Mouse (Mus musculus) forebrain, embryonic 12.5 days (tissue): ENCODE data around the gene Sumo1. TPM values are rescaled to one million over a fixed set of nuclear protein-coding genes. Genes with fewer than 3 reads are reported as not detected.
"Not testable (repeated sequence)": the region's sequence is repeated elsewhere in the genome, so short reads cannot be mapped to it uniquely, and the experiment has no call there.

ENCODE experiments used
- ATAC-seq: fragments of 200-750 bp; cut with Nextera tagmentation; 2 replicates; pipeline ENCODE4 v1.8.0; 2017; ENCODE audit warnings: moderate TSS enrichment; ENCODE audit not compliant: low FRiP score
- H3K27ac ChIP-seq: fragments of 300-500 bp; sonication (generic); 2 replicates; pipeline ENCODE4 v1.5.1; 2016; ENCODE audit warnings: mild to moderate bottlenecking
- H3K27me3 ChIP-seq: fragments of 300-500 bp; sonication (generic); 2 replicates; pipeline ENCODE4 v1.6.1; 2016; ENCODE audit warnings: mild to moderate bottlenecking
- H3K36me3 ChIP-seq: fragments of 300-500 bp; sonication (generic); replicated peaks from 2 replicates; pipeline ENCODE4 v1.6.1; 2016; ENCODE audit warnings: mild to moderate bottlenecking
- H3K4me1 ChIP-seq: fragments of 300-500 bp; sonication (generic); 2 replicates; pipeline ENCODE4 v1.6.1; 2016
- H3K4me2 ChIP-seq: fragments of 300-500 bp; sonication (generic); 2 replicates; pipeline ENCODE4 v1.6.1; 2016; ENCODE audit warnings: mild to moderate bottlenecking, moderate library complexity
- H3K4me3 ChIP-seq: fragments of 300-500 bp; sonication (generic); replicated peaks from 2 replicates; pipeline ENCODE4 v1.5.1; 2016; ENCODE audit warnings: mild to moderate bottlenecking
- H3K9ac ChIP-seq: fragments of 300-500 bp; sonication (generic); 2 replicates; pipeline ENCODE4 v1.6.1; 2016; ENCODE audit warnings: mild to moderate bottlenecking
- H3K9me3 ChIP-seq: fragments of 300-500 bp; sonication (generic); 2 replicates; pipeline ENCODE4 v1.6.1; 2016
- WGBS: fragments of 180-500 bp; shearing (Covaris S2); methylation state at CpG from one replicate; pipeline ENCODE4 v1.1.7; 2016; 5-methylcytosine and 5-hydroxymethylcytosine counted together
- polyA plus RNA-seq: library from polyadenylated mRNA; unstranded; fragments of >200 nt; fragmentation: Nextera tagmentation; extraction: Ambion mirVana; gene quantifications from 2 replicates; pipeline ENCODE4 v1.2.1, GENCODE M21; 2016

The Sumo1 gene
- polyA plus RNA-seq, 1 experiment from 2014 or later: 515 TPM

DNA sequence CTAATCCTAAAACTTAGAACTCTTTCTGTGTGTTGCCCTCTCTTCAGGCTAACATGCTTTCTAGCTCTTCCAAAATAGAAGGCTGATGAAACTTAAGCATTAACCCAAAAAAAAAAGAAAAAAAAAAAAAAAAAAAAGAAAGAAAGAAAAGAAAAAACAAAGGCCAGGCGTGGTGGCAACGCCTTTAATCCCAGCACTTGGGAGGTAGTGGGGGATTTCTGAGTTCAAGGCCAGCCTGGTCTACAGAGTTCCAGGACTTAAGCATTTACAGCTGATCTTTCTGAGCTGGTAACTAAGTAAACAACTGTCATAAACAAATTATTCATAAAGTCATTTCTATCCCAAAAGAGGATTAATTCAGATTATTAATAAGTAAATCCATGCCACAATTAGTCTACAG is 1.8 kb downstream of the Sumo1 start:
- H3K4me1 ChIP-seq: peaks cover 20% of the 10 kb centered on the region
- H3K4me2 ChIP-seq: peak overlapping the region; percentile 83; the same call in 1 of the 2 replicates
- H3K27ac ChIP-seq: no peak overlapping the region
- no peak overlapping the region for H3K4me3 ChIP-seq
- H3K9ac ChIP-seq: no peak overlapping the region
- no peaks in the 10 kb centered on the region for H3K27me3 ChIP-seq
- ATAC-seq: no peak
- no peaks in the 10 kb centered on the region for H3K9me3 ChIP-seq
- WGBS: 80% methylated on average over 2 of the region's 2 CpGs
- peaks cover 4% of the 10 kb centered on the region; the same call in 1 of the 2 replicates for H3K36me3 ChIP-seq

DNA sequence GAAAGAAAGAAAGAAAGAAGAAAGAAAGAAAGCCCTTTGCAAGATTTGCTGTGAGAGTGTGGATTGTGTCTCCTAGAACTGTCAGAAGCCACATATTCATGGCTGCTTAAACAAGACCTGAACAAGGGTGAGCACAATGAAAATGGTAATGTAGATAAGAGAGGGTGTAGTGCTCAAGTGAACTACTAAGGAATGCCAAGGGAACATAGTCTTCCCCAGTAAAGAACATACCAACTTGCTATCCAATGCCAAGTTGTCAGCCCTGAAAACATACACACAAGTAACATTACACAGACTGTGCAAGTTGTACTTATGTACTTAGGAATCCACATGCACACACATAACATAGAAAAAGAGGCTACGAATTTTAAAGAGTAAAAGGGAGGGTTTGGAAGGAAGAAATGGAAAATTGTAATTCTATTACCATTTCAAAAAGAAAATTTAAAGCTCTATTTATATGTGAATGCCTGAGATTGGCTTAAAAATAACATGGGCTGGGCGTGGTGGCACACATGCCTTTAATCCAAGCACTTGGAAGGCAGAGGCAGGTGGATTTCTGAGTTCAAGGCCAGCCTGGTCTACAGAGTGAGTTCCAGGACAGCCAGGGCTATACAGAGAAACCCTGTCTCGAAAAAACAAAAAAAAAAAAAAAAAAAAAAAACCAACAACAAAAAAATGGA is 7.0 kb downstream of the Sumo1 start:
- Histone ChIP-seq H3K9me3 (no peaks in the 10 kb centered on the region), H3K4me2 (no peak overlapping the region), H3K4me3 (no peak overlapping the region), H3K9ac (no peak overlapping the region), H3K4me1 (peaks cover 6% of the 10 kb centered on the region), H3K27me3 (no peaks in the 10 kb centered on the region), H3K36me3 (no peaks in the 10 kb centered on the region; the same call in 1 of the 2 replicates), H3K27ac (no peak overlapping the region)
- WGBS: 81% methylated on average over 3 of the region's 3 CpGs
- no peak for ATAC-seq

DNA sequence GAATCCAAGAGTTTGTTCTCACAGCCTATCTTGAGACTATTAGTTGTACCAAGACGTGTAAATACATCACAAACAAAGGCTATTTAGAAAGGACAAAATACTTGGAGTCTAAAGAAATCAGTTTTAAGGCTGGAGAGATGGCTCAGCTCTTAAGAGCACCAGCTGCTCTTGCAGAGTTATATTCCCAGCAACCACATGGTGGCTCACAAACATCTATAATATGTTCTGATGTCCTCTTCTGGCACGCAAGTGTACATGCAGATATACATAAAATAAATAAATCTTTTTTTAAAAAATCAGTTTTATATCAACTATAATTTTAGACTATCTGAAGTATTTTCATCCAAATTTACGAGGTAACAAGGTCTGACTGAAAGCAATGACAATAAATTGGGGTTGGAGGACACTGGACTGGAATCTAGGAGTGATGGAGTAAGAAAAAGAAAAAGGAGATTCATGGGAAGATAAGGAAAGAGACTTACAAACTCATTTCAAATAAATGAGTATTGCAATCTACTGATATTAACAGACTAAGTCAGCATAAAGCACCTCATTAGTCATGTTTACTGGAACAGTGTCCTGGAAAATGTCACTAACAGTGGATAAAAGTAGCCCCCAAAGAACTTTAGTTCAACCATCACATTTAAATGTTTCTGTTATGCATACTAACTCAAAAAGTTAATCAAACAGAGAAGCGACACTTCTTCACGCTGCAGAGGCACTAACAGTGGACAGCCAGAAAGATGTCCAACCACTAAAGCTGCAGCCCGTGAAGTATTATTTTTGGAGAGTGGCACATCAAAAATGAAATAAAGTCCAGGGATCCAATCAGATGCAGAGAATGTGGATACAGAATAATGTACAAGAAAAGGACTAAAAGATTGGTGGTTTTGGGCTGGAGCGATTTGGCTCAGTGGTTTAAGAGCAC is 14.1 kb downstream of the Sumo1 start:
- Histone ChIP-seq H3K9me3 (no peaks in the 10 kb centered on the region), H3K4me3 (no peak overlapping the region), H3K27me3 (no peaks in the 10 kb centered on the region), H3K4me2 (no peak overlapping the region), H3K36me3 (peaks cover 22% of the 10 kb centered on the region), H3K4me1 (no peaks in the 10 kb centered on the region), H3K27ac (no peak overlapping the region), H3K9ac (no peak overlapping the region)
- 92% methylated on average over 7 of the region's 7 CpGs for WGBS
- ATAC-seq: no peak

DNA sequence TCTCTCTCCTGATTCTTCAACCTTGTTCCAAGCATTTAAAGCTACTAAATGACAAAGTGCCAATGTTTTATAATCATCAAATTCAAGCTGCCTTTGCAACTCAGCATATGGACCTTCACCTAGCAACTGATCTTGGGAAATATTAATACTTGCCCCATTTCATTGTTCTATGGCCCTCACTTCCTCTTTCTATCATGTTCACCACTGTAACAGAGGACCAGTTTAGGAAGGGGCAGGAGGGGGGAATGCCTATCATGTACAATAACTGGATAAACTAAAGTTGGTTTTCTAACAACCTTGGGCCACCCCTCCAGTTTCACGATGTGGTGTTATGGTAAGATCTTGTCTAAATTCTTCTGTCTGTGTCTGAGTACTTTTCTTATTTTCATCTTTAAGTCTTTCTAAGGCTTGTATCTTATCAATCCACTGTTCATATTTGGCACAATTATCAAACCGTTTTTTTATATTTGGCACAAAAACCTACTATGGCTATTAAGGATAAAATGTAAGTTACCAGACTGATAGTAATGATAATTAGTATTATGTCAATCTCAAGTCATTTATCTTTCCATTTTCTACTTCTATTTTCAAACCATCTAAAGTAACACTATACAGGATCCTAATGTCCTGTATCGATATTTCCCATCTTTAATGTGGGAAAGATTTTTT is 17.3 kb downstream of the Sumo1 start:
- Histone ChIP-seq H3K27ac (no peak overlapping the region), H3K27me3 (no peaks in the 10 kb centered on the region), H3K36me3 (peaks cover 39% of the 10 kb centered on the region), H3K9ac (no peak overlapping the region), H3K4me1 (no peaks in the 10 kb centered on the region), H3K9me3 (no peaks in the 10 kb centered on the region), H3K4me2 (no peak overlapping the region), H3K4me3 (no peak overlapping the region)
- ATAC-seq: no peak
- 95% methylated on average over 3 of the region's 3 CpGs for WGBS

DNA sequence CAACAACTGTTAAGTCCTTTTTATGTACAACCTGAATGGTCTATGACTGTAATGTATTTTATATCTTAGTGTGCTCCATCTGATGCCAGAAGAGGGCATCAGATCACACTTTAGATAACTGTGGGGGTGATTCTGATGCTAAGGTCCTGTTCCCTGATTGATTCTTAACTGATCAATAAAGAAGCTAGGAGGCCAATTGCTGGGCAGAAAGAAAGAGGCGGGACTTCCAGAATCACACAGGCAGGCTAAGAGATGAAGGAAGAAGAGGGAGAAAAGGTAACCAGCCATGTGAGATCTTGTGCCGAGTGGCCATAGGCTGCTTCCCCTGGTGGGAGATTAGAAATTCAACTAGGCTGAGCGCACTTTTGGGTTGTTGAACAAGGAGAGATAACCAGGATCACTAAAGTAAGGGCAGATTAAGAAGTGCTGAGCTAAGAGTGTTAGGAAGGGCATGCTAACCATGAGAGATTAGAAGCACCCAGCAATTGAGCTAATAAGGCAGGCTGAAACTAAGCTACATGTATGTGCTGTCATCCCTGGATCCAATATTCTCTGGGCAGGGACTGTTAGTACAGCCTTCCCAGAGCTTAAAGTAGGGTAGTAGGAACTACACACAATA is 19.3 kb downstream of the Sumo1 start:
- 96% methylated on average over 3 of the region's 3 CpGs for WGBS
- no peaks in the 10 kb centered on the region for H3K4me1 ChIP-seq

DNA sequence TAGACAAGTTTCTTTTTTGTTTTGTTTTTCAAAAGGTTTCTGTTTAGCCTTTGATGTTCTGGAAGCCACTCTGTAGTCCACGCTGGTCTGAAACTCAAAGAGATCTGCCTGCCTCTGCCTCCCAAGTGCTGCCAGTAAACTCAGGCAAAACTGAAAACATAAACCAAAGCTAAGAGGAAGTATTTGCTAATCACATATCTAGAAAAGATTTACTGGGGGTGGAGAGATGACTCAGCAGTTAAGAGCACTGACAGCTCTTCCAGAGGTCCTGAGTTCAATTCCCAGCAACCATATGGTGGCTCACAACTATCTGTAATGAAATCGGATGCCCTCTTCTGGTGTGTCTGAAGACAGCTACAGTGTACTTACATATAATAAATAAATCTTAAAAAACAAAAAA is 24.1 kb downstream of the Sumo1 start:
- not testable (repeated sequence) for H3K9ac ChIP-seq, H3K9me3 ChIP-seq, H3K4me3 ChIP-seq, H3K4me1 ChIP-seq, H3K4me2 ChIP-seq, H3K27me3 ChIP-seq, H3K27ac ChIP-seq, ATAC-seq
- peaks cover 52% of the 10 kb centered on the region for H3K36me3 ChIP-seq
- 91% methylated on average over 2 of the region's 2 CpGs for WGBS

More for the DNA sequence above, 19.3 kb downstream of the Sumo1 start:
- Histone ChIP-seq H3K36me3 (peaks cover 51% of the 10 kb centered on the region), H3K27ac (no peak overlapping the region), H3K9ac (no peak overlapping the region), H3K9me3 (no peaks in the 10 kb centered on the region), H3K4me2 (no peak overlapping the region), H3K27me3 (no peaks in the 10 kb centered on the region), H3K4me3 (no peak overlapping the region)
- no peak for ATAC-seq

DNA sequence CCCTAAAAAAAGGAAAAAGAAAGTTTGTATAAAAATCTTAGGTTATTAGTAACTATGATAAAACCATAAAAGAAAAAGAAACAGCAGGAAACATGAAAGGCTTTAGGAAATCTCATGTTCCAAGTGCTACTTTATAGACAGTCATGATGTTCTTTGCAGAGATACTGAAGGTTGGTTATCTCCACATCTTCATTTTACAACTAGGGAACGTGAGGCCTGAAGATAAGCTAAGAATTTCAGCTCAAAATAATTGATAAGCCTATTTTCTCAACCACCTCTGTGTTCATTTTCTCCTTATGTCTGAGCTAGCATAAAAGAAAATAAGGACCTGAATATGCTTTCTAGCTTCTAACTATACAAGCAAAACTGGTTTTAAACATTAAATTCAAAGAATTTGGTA is 28.1 kb downstream of the Sumo1 start:
- no peak for ATAC-seq
- Histone ChIP-seq H3K4me3 (no peak overlapping the region), H3K4me1 (no peaks in the 10 kb centered on the region), H3K27ac (no peak overlapping the region), H3K9ac (no peak overlapping the region), H3K4me2 (no peak overlapping the region), H3K36me3 (peaks cover 37% of the 10 kb centered on the region), H3K9me3 (no peaks in the 10 kb centered on the region), H3K27me3 (no peaks in the 10 kb centered on the region)
- 93% methylated on average over 1 of the region's 1 CpGs for WGBS

DNA sequence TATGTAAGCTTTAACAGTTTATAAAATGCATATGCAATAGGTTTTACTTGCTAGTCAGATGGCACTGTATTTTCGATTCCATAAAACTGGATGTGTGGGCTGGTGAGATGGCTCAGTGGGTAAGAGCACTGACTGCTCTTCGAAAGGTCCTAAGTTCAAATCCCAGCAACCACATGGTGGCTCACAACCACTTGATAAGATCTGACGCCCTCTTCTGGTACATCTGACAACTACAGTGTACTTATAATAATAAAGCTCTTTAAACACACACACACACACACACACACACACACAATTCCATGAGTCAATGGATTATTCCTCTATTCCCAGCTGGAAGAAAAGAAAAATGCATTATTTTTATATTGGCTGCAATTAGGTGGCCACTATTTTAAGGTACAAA is 32.3 kb downstream of the Sumo1 start:
- H3K4me2 ChIP-seq: no peak overlapping the region
- no peaks in the 10 kb centered on the region for H3K27me3 ChIP-seq
- H3K27ac ChIP-seq: no peak overlapping the region
- H3K9me3 ChIP-seq: no peaks in the 10 kb centered on the region
- no peak overlapping the region for H3K4me3 ChIP-seq
- ATAC-seq: no peak
- H3K9ac ChIP-seq: no peak overlapping the region
- H3K4me1 ChIP-seq: no peaks in the 10 kb centered on the region
- WGBS: 84% methylated on average over 3 of the region's 3 CpGs
- peaks cover 25% of the 10 kb centered on the region for H3K36me3 ChIP-seq

DNA sequence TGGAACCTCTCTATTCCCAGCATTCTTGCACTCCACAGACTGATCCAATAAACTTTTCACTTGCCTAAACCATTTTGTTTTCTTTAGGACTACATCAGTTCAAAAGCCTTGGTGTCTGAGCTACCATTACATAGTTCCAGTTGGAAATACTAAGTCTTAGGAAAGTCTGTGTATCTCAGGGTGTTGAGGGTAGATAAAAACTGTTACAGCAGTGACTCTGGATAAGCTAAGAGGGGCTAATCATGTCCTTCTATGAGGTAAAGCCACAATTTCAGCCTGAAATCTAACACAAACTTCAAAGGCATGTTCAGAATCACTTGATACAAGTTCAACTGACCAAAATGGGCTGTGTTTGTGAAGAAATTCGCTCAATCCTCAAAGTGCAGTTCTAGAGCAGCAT is 34.3 kb downstream of the Sumo1 start:
- no peaks in the 10 kb centered on the region for H3K9me3 ChIP-seq
- no peaks in the 10 kb centered on the region for H3K4me1 ChIP-seq
- peaks cover 9% of the 10 kb centered on the region for H3K36me3 ChIP-seq
- no peak overlapping the region for H3K4me2 ChIP-seq
- no peaks in the 10 kb centered on the region for H3K27me3 ChIP-seq
- ATAC-seq: no peak
- no peak overlapping the region for H3K27ac ChIP-seq
- H3K9ac ChIP-seq: no peak overlapping the region
- H3K4me3 ChIP-seq: no peak overlapping the region
- 73% methylated on average over 1 of the region's 1 CpGs for WGBS

DNA sequence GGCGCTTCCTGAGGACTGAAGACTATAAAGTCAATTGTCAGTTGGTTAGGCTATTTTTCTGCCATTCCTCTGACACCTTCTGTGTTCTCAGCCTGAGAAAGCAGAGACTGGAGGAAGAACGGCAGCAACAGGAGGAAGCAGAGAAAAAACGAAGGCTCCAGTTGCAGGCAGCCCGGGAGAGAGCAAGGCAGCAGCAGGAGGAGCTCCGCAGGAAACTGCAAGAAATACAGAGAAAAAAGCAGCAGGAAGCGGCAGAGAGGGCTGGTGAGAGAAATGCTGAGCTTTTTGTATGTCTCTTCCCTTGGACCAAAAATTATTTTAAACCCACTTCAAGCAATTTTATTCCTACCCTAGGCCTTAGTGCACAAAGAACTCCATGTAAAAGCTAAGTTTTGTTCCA is 37.6 kb downstream of the Sumo1 start:
- Histone ChIP-seq H3K9me3 (no peaks in the 10 kb centered on the region), H3K36me3 (no peaks in the 10 kb centered on the region), H3K4me2 (no peak overlapping the region), H3K9ac (no peak overlapping the region), H3K4me3 (no peak overlapping the region), H3K27ac (no peak overlapping the region), H3K27me3 (no peaks in the 10 kb centered on the region), H3K4me1 (no peaks in the 10 kb centered on the region)
- ATAC-seq: no peak
- WGBS: 49% methylated on average over 6 of the region's 6 CpGs

DNA sequence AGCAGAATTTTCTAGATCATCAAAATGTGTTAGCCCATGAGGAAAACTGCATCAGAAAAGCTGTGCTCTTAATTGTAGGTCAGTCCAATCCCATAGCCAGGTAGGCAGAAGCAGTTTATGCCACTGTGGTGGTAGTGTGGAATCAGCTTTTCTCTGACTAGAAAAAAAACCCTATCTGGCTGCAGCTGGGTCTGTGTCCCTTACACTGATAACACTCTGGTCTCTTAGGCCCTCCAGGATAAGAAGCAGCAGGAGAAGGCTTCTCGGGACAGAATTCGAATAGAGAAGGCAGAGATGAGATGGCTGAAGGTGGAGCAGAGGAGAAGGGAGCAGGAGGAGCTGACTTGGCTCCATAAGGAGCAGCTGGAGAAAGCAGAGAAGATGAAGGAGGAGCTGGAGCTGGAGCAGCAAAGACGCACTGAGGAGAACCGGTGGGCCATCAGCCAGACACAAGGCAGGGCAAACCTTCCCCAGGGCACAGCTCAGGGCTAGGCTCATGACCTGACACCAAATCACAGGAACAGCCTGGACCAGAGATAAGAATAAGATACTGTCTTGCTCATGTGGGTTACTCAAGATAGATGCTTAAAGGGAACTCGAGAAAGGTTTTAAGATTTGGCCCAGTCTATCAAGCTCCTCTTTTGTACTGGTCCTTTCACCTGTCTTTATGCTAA is 38.5 kb downstream of the Sumo1 start:
- H3K27me3 ChIP-seq: no peaks in the 10 kb centered on the region
- no peak overlapping the region for H3K4me3 ChIP-seq
- no peak for ATAC-seq
- no peak overlapping the region for H3K9ac ChIP-seq
- no peak overlapping the region for H3K27ac ChIP-seq
- whole genome bisulfite sequencing: 80% methylated on average over 5 of the region's 5 CpGs
- H3K36me3 ChIP-seq: no peaks in the 10 kb centered on the region
- no peaks in the 10 kb centered on the region for H3K4me1 ChIP-seq
- no peak overlapping the region for H3K4me2 ChIP-seq
- H3K9me3 ChIP-seq: no peaks in the 10 kb centered on the region

DNA sequence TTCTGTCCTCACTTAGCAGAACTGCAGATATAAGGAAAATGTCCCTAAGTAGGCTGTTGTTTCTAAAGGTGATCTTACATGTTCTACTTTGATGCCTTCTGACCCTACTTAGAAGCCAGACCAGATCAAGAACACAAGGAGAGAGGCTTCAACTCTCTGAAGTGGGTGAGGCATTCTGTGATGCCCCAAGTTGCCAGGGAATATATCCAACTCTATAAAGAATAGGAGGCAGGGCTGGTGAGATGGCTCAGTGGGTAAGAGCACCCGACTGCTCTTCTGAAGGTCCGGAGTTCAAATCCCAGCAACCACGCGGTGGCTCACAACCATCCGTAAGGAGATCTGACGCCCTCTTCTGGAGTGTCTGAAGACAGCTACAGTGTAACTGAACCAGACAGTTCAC is 40.3 kb downstream of the Sumo1 start:
- ATAC-seq, H3K9me3 ChIP-seq, H3K4me3 ChIP-seq, H3K36me3 ChIP-seq, H3K9ac ChIP-seq, H3K27me3 ChIP-seq, H3K4me2 ChIP-seq, H3K27ac ChIP-seq, H3K4me1 ChIP-seq: not testable (repeated sequence)
- WGBS: 91% methylated on average over 6 of the region's 6 CpGs
